Mouse (Mus musculus) bone marrow macrophage, adult 2 months (primary cell): ENCODE results near the gene Dnase1l1.

Source experiments
- CTCF ChIP-seq: IDR thresholded peaks from 2 replicates; pipeline ENCODE4 v1.5.1; 2012; ENCODE audit warnings: low read depth, mild to moderate bottlenecking, low read length, moderate library complexity
- POLR2A ChIP-seq: IDR thresholded peaks from 2 replicates; pipeline ENCODE4 v1.6.1; 2012; ENCODE audit warnings: mild to moderate bottlenecking, low read depth, low read length, borderline replicate concordance

DNA sequence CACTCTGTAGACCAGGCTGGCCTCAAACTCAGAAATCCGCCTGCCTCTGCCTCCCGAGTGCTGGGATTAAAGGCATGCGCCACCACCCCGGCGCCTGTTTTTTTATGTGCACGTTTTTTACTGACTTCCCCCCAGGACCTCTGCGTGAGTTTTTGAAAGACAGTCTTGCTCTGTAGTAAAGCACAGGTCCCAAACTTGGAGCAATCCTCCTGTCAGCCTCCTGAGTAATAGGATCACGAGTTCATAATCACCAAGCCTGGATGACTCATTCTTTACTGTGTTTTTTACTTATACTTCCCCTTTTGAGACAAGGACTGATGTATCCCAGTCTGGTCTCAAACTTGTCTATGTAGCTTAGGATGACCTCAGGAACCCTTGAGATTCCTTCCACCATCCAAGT lies 4.2 kb downstream of the Dnase1l1 start:
- TF ChIP-seq POLR2A (no peak), CTCF (no peak)
